Mouse (Mus musculus) CD4-positive, CD25-positive, alpha-beta regulatory T cell, adult 2 months (primary cell): ENCODE measurements around the gene Hist1h3e.
A peak's percentile ranks its signal among the peaks of the same experiment; 100 is the strongest.
"Not testable (repeated sequence)": the region's sequence is repeated elsewhere in the genome, so short reads cannot be mapped to it uniquely, and the experiment has no call there.

Experiments
- DNase-seq: peaks from one replicate; pipeline ENCODE4 v3.0.0-alpha.2; 2012; ENCODE audit warnings: low read depth, low spot score

Hist1h3e gene

GRCm38 (mm10) chr13:23583387-23584068, 21.4 kb upstream of the Hist1h3e start:
- DNase-seq: no peak

GRCm38 (mm10) chr13:23582219-23583056, 20.3 kb upstream of the Hist1h3e start:
- no peak for DNase-seq

- peak; percentile 93 for DNase-seq
Observed at GRCm38 (mm10) chr13:23581408-23582218, 19.4 kb upstream of the Hist1h3e start, which contains the start of gene Hist1h4d. Gene Hist1h4d, plus strand, starts transcription at chr13:23581598.

DNA sequence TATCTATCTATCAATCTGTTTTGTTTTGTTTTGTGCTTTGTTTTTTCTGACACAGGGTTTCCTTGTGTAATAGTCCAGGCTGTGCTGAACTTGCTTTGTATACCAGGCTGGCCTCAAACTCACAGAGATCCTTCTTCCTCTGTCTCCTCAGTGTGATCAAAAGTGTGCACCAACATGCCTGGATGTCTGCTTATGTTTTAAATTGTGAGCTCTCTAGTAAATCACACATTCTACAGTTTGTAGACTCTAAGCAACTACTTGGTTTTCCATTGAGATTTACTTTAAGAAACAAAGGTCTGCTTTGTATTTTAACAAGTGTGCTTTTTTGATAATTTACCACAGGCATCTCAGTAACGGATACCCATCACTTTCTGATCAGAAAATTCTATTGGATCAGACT, 15.7 kb upstream of the Hist1h3e start:
- DNase-seq: no peak

- DNase-seq: no peak
Observed at GRCm38 (mm10) chr13:23576906-23577639, 14.9 kb upstream of the Hist1h3e start.

DNA sequence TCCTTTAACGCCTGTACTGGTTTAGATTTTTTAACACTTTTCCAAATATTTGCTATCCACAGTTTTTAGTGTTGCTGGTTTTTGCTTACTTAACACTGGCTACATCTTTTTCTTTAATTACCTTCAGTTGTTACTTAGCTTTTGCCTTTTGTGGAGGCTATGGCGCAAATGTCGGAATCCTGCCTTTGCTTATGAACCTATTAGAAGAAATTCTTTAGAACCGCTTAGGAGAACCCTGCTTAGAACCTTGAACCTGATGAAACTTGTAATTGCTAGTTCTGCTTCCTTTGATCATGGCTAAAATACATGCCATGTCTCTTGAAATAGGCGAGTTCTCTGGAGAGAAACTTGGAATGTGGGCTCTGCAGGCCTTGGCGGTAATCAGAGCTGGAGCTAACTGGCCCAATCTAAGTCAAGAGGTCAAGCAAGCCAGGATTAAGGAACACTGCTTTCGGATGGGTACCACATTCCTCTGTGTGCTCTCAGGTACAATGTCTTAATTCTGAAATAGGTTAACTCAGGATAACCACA, 14.2 kb upstream of the Hist1h3e start:
- no peak for DNase-seq

DNA sequence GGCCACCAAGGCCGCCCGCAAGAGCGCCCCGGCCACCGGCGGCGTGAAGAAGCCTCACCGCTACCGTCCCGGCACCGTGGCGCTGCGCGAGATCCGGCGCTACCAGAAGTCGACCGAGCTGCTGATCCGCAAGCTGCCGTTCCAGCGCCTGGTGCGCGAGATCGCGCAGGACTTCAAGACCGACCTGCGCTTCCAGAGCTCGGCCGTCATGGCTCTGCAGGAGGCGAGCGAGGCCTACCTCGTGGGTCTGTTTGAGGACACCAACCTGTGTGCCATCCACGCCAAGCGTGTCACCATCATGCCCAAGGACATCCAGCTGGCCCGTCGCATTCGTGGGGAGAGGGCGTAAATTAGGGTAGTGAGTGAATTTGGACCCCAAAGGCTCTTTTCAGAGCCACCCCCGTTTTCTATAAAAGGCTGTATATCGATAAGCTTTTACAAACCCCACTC, 13.7 kb upstream of the Hist1h3e start:
- DNase-seq: not testable (repeated sequence)

- peak; percentile 74 for DNase-seq
Observed at GRCm38 (mm10) chr13:23575271-23575851, 13.2 kb upstream of the Hist1h3e start, which contains the start of gene Hist1h3d. Gene Hist1h3d, plus strand, starts transcription at chr13:23575763.

- not testable (repeated sequence) for DNase-seq
Observed at GRCm38 (mm10) chr13:23574546-23575170, 12.5 kb upstream of the Hist1h3e start.

- peak; percentile 95 for DNase-seq
Observed at GRCm38 (mm10) chr13:23573898-23574524, 11.8 kb upstream of the Hist1h3e start, which contains the start of the genes Hist1h2bf and Hist1h2ad. Gene Hist1h2bf, minus strand, starts transcription at chr13:23574196. Gene Hist1h2ad, plus strand, starts transcription at chr13:23574381.

- DNase-seq: not testable (repeated sequence)
Observed at GRCm38 (mm10) chr13:23573034-23573897, 11.1 kb upstream of the Hist1h3e start.

DNA sequence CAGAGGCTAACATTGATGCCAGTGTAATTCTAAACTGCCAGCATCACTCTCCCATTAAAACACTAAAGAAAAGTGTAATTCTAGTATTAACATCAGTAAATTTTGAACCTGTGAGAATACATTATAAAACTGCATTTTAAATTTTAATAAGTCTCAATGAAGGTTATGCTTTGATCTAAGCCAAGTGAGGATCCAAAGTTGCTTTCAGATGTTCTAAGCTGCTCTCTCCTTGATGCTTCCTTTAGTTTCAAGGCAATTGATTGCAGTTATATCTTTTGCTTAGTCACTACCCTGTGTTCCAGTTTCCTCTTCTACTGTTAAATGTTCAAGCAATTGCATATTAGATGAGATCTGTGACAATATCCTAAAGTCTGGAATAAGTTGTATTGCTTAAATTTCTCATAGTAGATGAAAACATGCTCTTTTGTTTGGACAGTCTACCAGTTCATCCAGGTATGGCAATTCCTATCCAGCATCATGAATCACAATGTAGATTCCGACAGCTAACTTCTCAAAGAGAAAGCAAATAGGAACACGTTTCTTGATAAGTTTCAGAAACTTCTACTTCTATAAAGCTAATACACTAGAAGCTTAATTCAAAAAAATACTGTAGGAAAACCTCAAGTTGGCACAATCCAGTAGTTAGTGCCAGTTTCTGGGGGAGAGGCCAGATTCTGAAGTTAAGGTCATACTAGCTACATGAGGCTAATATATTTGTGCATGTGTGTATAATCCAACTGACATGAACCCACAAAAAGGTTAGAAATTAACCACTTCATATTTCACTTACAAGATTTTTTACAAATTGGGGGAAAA, 10.3 kb upstream of the Hist1h3e start:
- DNase-seq: no peak

DNA sequence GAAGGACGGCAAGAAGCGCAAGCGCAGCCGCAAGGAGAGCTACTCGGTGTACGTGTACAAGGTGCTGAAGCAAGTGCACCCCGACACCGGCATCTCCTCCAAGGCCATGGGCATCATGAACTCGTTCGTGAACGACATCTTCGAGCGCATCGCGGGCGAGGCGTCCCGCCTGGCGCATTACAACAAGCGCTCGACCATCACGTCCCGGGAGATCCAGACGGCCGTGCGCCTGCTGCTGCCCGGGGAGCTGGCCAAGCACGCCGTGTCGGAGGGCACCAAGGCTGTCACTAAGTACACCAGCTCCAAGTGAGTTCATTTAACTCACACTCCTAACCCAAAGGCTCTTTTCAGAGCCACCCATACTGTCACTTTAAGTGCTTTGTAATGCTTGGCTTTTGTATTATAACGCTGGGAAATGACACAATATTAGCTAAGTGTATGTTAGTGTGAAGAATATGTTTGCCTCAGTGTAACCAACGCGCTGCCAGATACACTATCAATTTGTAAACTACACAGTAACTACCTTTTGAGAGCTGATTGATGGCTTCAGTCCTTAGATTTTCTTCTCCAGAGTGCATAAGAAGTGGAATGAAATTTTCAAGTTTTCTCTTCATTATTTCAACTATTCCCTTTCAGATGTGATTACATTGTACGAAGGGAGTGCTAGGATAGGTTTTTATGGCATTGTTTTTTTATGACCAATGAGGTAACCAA, 9.5 kb upstream of the Hist1h3e start:
- DNase-seq: not testable (repeated sequence)

- peak; percentile 89 for DNase-seq
Observed at GRCm38 (mm10) chr13:23571022-23571503, 8.9 kb upstream of the Hist1h3e start, which contains the start of the genes Hist1h2ae and Hist1h2bg. Gene Hist1h2ae, minus strand, starts transcription at chr13:23571220. Gene Hist1h2bg, plus strand, starts transcription at chr13:23571396.

- not testable (repeated sequence) for DNase-seq
Observed at GRCm38 (mm10) chr13:23570261-23571021, 8.3 kb upstream of the Hist1h3e start.

DNA sequence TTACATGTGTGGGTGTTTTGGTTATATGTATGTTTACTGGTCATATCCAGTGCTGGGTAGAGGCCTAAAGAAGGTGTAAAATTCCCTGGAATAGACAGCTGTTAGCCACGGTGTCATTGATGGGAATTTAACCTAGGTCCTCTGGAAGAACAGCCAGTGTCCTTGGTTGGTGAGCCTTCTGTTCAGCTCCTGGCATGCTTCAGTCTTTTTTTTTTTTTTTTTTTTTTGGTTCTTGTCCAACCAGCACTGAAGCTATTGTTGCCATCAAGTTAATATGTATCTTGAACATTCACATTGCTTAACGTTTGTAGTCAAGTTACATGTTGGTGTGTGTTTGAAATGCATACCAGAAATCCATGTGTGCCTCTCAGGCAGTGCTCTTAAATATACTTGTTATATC, 2.3 kb upstream of the Hist1h3e start:
- no peak for DNase-seq
